Mouse (Mus musculus): ENCODE measurements at regions not wholly inside any gene's neighbourhood (a gene's known extent, or its start where the extent isn't known, plus 50 kb on each side); places are given as distances from the start of the nearest gene placed in this dataset.

- TF ChIP-seq POLR2A (IDR thresholded peaks at IDR 0.05; ENCODE audit: insufficient read depth, low read length) (no peak), CTCF (IDR thresholded peaks at IDR 0.05; ENCODE audit: low read depth, low read length) (no peak), EP300 (IDR thresholded peaks at IDR 0.05; ENCODE audit: insufficient read depth, low read depth, low read length) (no peak)
Measured at GRCm38 (mm10) chr14:103945753-103946152, 101.6 kb upstream of the Ednrb start.
